Mouse (Mus musculus) lung, postnatal 14 days (tissue): Measurements from ENCODE around the gene Hoxd3.

Experiments used
- DNase-seq: peaks from one replicate; pipeline ENCODE4 v3.0.0; 2021

Hoxd3 gene

GRCm38 (mm10) chr2:74747661-74748141 lies 36.0 kb downstream of the Hoxd3 start:
- no peak for DNase-seq

GRCm38 (mm10) chr2:74748436-74748995 lies 36.8 kb downstream of the Hoxd3 start:
- DNase-seq, result no peak

- DNase-seq, result no peak
Measured at GRCm38 (mm10) chr2:74749337-74750121, 37.8 kb downstream of the Hoxd3 start.

- no peak for DNase-seq
Measured at GRCm38 (mm10) chr2:74750731-74751250, 39.1 kb downstream of the Hoxd3 start.

- DNase-seq, result no peak
Measured at GRCm38 (mm10) chr2:74751861-74752260, 40.1 kb downstream of the Hoxd3 start.

- no peak for DNase-seq
Measured at GRCm38 (mm10) chr2:74752431-74753174, 40.9 kb downstream of the Hoxd3 start.

- DNase-seq, result no peak
Measured at GRCm38 (mm10) chr2:74753175-74753523, 41.4 kb downstream of the Hoxd3 start.

- DNase-seq, result no peak
Measured at GRCm38 (mm10) chr2:74753711-74754110, 42.0 kb downstream of the Hoxd3 start.

GRCm38 (mm10) chr2:74760146-74760545 lies 48.4 kb downstream of the Hoxd3 start:
- no peak for DNase-seq

- no peak for DNase-seq
Measured at GRCm38 (mm10) chr2:74761941-74762340, 50.2 kb downstream of the Hoxd3 start.

GRCm38 (mm10) chr2:74762522-74763244 lies 51.0 kb downstream of the Hoxd3 start, which contains the start of gene Hoxd1:
TSS of gene Hoxd1 (plus strand) at chr2:74762980.
- DNase-seq, result no peak

- DNase-seq, result no peak
Measured at GRCm38 (mm10) chr2:74763245-74763735, 51.6 kb downstream of the Hoxd3 start.

GRCm38 (mm10) chr2:74763976-74764375 lies 52.2 kb downstream of the Hoxd3 start:
- DNase-seq, result no peak

- DNase-seq, result no peak
Measured at GRCm38 (mm10) chr2:74774359-74774758, 62.6 kb downstream of the Hoxd3 start.

- DNase-seq, result no peak
Measured at GRCm38 (mm10) chr2:74777536-74778275, 66.0 kb downstream of the Hoxd3 start.

GRCm38 (mm10) chr2:74781386-74781785 lies 69.7 kb downstream of the Hoxd3 start:
- no peak for DNase-seq

GRCm38 (mm10) chr2:74795531-74795930 lies 83.8 kb downstream of the Hoxd3 start:
- DNase-seq, result no peak
